Mouse (Mus musculus) limb, embryonic 12.5 days (tissue): ENCODE measurements around the gene Slc25a33. TPM values are rescaled to one million over a fixed set of nuclear protein-coding genes. Genes with fewer than 3 reads are reported as not detected.
A peak's percentile ranks its signal among the peaks of the same experiment; 100 is the strongest.
"Not testable (repeated sequence)": the region's sequence is repeated elsewhere in the genome, so short reads cannot be mapped to it uniquely, and the experiment has no call there.

Source experiments
- ATAC-seq: fragments of 200-750 bp; cut with Nextera tagmentation; 2 replicates; pipeline ENCODE4 v1.8.0; 2017; ENCODE audit warnings: low read depth, moderate TSS enrichment; ENCODE audit not compliant: insufficient number of reproducible peaks, insufficient read depth, low FRiP score, low TSS enrichment
- H3K27ac ChIP-seq: fragments of 300-500 bp; sonication (generic); 2 replicates; pipeline ENCODE4 v1.5.1; 2016; ENCODE audit warnings: mild to moderate bottlenecking, moderate library complexity
- H3K27me3 ChIP-seq: fragments of 300-500 bp; sonication (generic); 2 replicates; pipeline ENCODE4 v1.6.1; 2016; ENCODE audit warnings: mild to moderate bottlenecking, moderate library complexity
- H3K36me3 ChIP-seq: fragments of 300-500 bp; sonication (generic); 2 replicates; pipeline ENCODE4 v1.6.1; 2016; ENCODE audit warnings: mild to moderate bottlenecking, moderate library complexity
- H3K4me1 ChIP-seq: fragments of 300-500 bp; sonication (generic); replicated peaks from 2 replicates; pipeline ENCODE4 v1.6.1; 2016
- H3K4me2 ChIP-seq: fragments of 300-500 bp; sonication (generic); 2 replicates; pipeline ENCODE4 v1.6.1; 2016; ENCODE audit warnings: mild to moderate bottlenecking, moderate library complexity
- H3K4me3 ChIP-seq: fragments of 300-500 bp; sonication (generic); replicated peaks from 2 replicates; pipeline ENCODE4 v1.5.1; 2016; ENCODE audit warnings: mild to moderate bottlenecking
- H3K9ac ChIP-seq: fragments of 300-500 bp; sonication (generic); replicated peaks from 2 replicates; pipeline ENCODE4 v1.6.1; 2016; ENCODE audit warnings: mild to moderate bottlenecking, moderate library complexity
- H3K9me3 ChIP-seq: fragments of 300-500 bp; sonication (generic); 2 replicates; pipeline ENCODE4 v1.6.1; 2016; ENCODE audit warnings: mild to moderate bottlenecking, moderate library complexity
- WGBS: fragments of 180-500 bp; shearing (Covaris S2); methylation state at CpG from one replicate; pipeline ENCODE4 v1.1.7; 2016; 5-methylcytosine and 5-hydroxymethylcytosine counted together
- polyA plus RNA-seq: library from polyadenylated mRNA; unstranded; fragments of >200 nt; fragmentation: Nextera tagmentation; extraction: Ambion mirVana; gene quantifications from 2 replicates; pipeline ENCODE4 v1.2.1, GENCODE M21; 2016

The Slc25a33 gene
- polyA plus RNA-seq, 1 experiment from 2014 or later, result 33.5 TPM

- WGBS, result 50% methylated on average over 3 of the region's 3 CpGs
- Histone ChIP-seq H3K9me3 (no peaks in the 10 kb centered on the region), H3K36me3 (peaks cover 31% of the 10 kb centered on the region), H3K4me3 (no peak overlapping the region), H3K4me2 (no peak overlapping the region), H3K9ac (no peak overlapping the region), H3K4me1 (peaks cover 10% of the 10 kb centered on the region; the same call in 1 of the 2 replicates), H3K27ac (no peak overlapping the region), H3K27me3 (no peaks in the 10 kb centered on the region)
- no peak for ATAC-seq
Measured at GRCm38 (mm10) chr4:149752836-149753235, 21.2 kb downstream of the Slc25a33 start.

- Histone ChIP-seq H3K4me3 (no peak overlapping the region), H3K9me3 (no peaks in the 10 kb centered on the region), H3K9ac (no peak overlapping the region), H3K4me1 (peaks cover 10% of the 10 kb centered on the region; the same call in 1 of the 2 replicates), H3K27ac (no peak overlapping the region), H3K27me3 (no peaks in the 10 kb centered on the region), H3K4me2 (peak overlapping the region; percentile 34; the same call in 1 of the 2 replicates), H3K36me3 (peaks cover 25% of the 10 kb centered on the region)
- no peak for ATAC-seq
- 30% methylated on average over 17 of the region's 17 CpGs for WGBS
Measured at GRCm38 (mm10) chr4:149752124-149752799, 21.8 kb downstream of the Slc25a33 start.

- H3K4me3 ChIP-seq, result no peak overlapping the region
- H3K27me3 ChIP-seq, result no peaks in the 10 kb centered on the region
- no peak overlapping the region for H3K27ac ChIP-seq
- ATAC-seq, result no peak
- peaks cover 10% of the 10 kb centered on the region; the same call in 1 of the 2 replicates for H3K4me1 ChIP-seq
- H3K36me3 ChIP-seq, result peaks cover 23% of the 10 kb centered on the region
- WGBS, result 42% methylated on average over 5 of the region's 5 CpGs
- H3K9ac ChIP-seq, result no peak overlapping the region
- H3K9me3 ChIP-seq, result no peaks in the 10 kb centered on the region
- no peak overlapping the region for H3K4me2 ChIP-seq
Measured at GRCm38 (mm10) chr4:149750671-149751070, 23.4 kb downstream of the Slc25a33 start.

DNA sequence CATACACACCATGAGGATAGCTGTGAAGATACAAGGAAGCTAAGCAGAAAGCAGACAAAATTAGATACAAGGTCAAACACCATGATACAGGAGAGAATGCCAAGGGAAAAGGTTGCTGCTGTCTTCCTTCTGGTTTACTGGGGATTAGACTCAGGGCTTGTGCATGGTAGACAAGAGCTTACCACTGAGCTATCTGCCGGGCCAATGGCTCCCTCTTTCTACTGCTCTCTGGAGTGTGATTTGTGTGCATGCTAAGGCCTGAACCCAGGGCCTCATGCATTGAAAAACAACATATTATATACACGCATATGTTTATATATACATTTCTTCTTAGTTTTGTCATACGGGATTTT is 24.4 kb downstream of the Slc25a33 start:
- H3K9me3 ChIP-seq, H3K9ac ChIP-seq, H3K27me3 ChIP-seq, ATAC-seq, H3K27ac ChIP-seq, H3K4me3 ChIP-seq, H3K4me2 ChIP-seq, H3K4me1 ChIP-seq: not testable (repeated sequence)
- whole genome bisulfite sequencing, result 96% methylated on average over 3 of the region's 3 CpGs
- peaks cover 33% of the 10 kb centered on the region for H3K36me3 ChIP-seq

- 89% methylated on average over 18 of the region's 18 CpGs for WGBS
Measured at GRCm38 (mm10) chr4:149749003-149749662, 24.9 kb downstream of the Slc25a33 start.

GRCm38 (mm10) chr4:149744119-149744518 is 30.0 kb downstream of the Slc25a33 start:
- no peak overlapping the region for H3K9ac ChIP-seq
- 91% methylated on average over 7 of the region's 7 CpGs for WGBS
- no peak overlapping the region for H3K27ac ChIP-seq
- ATAC-seq, result no peak
- H3K4me1 ChIP-seq, result no peaks in the 10 kb centered on the region
- H3K4me2 ChIP-seq, result no peak overlapping the region
- no peak overlapping the region for H3K4me3 ChIP-seq
- H3K36me3 ChIP-seq, result peaks cover 50% of the 10 kb centered on the region
- H3K9me3 ChIP-seq, result no peaks in the 10 kb centered on the region
- no peaks in the 10 kb centered on the region for H3K27me3 ChIP-seq

More at GRCm38 (mm10) chr4:149749003-149749662, 24.9 kb downstream of the Slc25a33 start:
- H3K4me1 ChIP-seq, result peaks cover 10% of the 10 kb centered on the region; the same call in 1 of the 2 replicates
- no peak overlapping the region for H3K27ac ChIP-seq
- no peak for ATAC-seq
- no peak overlapping the region for H3K9ac ChIP-seq
- no peak overlapping the region for H3K4me3 ChIP-seq
- H3K27me3 ChIP-seq, result no peaks in the 10 kb centered on the region
- H3K4me2 ChIP-seq, result no peak overlapping the region
- peaks cover 34% of the 10 kb centered on the region for H3K36me3 ChIP-seq
- no peaks in the 10 kb centered on the region for H3K9me3 ChIP-seq

GRCm38 (mm10) chr4:149742011-149742530 is 32.0 kb downstream of the Slc25a33 start:
- H3K4me3 ChIP-seq, result no peak overlapping the region
- WGBS, result 93% methylated on average over 14 of the region's 14 CpGs
- ATAC-seq, result no peak
- H3K36me3 ChIP-seq, result peaks cover 44% of the 10 kb centered on the region
- no peak overlapping the region for H3K4me2 ChIP-seq
- H3K27me3 ChIP-seq, result no peaks in the 10 kb centered on the region
- no peaks in the 10 kb centered on the region for H3K9me3 ChIP-seq
- H3K4me1 ChIP-seq, result peaks cover under 1% of the 10 kb centered on the region; the same call in 1 of the 2 replicates
- H3K27ac ChIP-seq, result no peak overlapping the region
- no peak overlapping the region for H3K9ac ChIP-seq

DNA sequence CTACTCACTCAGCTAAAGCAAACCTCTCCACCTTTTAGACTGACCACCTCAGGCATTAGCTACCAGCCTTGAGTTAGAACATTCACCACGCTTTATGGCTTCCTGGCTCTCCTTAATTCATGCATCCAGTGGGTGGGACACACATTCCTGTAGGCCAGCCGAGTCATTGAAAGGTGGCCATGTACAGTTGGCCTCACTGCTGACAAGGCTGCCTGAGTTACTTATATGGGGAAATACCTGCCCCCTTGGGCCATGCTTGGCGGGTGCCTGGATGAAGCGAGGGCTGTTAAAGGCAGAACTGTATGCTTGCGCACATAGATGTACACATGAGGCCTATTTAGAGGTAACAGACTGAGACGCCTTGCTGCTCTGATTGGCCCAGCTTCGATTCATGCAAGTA is 33.8 kb downstream of the Slc25a33 start:
- Histone ChIP-seq H3K27me3 (no peaks in the 10 kb centered on the region), H3K4me2 (no peak overlapping the region), H3K36me3 (peaks cover 41% of the 10 kb centered on the region), H3K9me3 (no peaks in the 10 kb centered on the region), H3K9ac (no peak overlapping the region), H3K4me3 (no peak overlapping the region), H3K4me1 (peaks cover 18% of the 10 kb centered on the region), H3K27ac (no peak overlapping the region)
- ATAC-seq, result no peak
- 85% methylated on average over 7 of the region's 7 CpGs for WGBS

- H3K27ac ChIP-seq, result no peak overlapping the region
- H3K4me2 ChIP-seq, result no peak overlapping the region
- no peak for ATAC-seq
- H3K27me3 ChIP-seq, result no peaks in the 10 kb centered on the region
- no peak overlapping the region for H3K4me3 ChIP-seq
- 87% methylated on average over 5 of the region's 5 CpGs for WGBS
- H3K36me3 ChIP-seq, result peaks cover 33% of the 10 kb centered on the region
- no peak overlapping the region for H3K9ac ChIP-seq
- no peaks in the 10 kb centered on the region for H3K9me3 ChIP-seq
- peaks cover 27% of the 10 kb centered on the region for H3K4me1 ChIP-seq
Measured at GRCm38 (mm10) chr4:149739478-149739877, 34.6 kb downstream of the Slc25a33 start.

DNA sequence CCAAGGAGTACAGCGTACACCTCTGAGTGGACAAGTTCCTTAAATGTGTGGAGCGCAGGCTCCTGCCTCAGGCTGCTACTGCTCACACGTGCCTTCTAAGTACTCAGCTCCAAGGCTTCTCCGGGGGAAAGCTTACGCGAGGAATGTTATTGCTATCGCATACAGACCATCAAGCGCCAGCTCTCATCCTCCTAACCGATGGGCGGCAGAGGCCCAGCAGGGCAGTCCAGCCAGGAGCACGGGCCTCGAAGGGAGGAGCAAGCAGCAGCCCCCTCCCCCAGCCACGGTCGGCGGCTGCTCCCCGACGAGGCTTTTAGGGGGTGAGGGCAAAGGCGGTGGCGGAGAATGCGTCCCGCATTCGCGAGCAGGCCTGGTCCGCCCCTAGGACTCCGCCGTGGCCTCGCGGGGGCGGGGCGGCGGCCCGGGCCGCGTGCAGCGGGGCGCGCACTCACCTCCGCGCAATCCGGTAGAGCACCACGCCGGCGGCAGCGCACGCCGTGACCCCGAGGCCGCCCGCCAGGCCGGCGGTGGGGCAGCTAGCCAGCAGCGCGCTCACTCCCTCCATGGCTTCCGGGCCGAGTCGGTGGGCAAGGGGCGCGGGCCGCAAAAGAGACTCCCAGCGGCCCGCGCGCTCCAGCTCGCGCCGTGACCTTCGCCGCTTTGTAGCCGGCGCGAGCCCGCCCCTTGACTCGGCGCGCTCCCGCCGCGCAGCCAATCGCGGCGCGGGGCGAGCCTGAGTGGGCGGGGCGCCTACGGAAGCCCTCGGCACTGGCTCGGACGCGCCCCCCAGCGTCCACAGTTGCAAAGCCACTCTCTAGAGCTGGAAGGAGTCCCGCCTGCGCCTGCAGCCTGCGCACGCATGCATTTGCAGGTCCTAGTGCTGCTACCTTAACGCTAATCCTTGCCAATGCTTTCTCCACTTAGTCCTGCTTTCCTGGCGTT is 36.4 kb downstream of the Slc25a33 start, which contains the start of gene Tmem201:
TSS of gene Tmem201 (minus strand) at position 662 of the 942 bp plus-strand sequence.
- Histone ChIP-seq H3K27ac (peak within 1 kb of the TSS; percentile 89), H3K4me2 (peak within 1 kb of the TSS; percentile 97), H3K9me3 (no peaks in the 10 kb centered on the region), H3K4me3 (peak within 1 kb of the TSS; percentile 91), H3K27me3 (no peaks in the 10 kb centered on the region), H3K4me1 (peaks cover 45% of the 10 kb centered on the region), H3K36me3 (peaks cover 14% of the 10 kb centered on the region), H3K9ac (peak within 1 kb of the TSS; percentile 89)
- under 1% methylated on average over 96 of the region's 97 CpGs for WGBS
- ATAC-seq, result peak; percentile 83
